Mouse (Mus musculus) spleen, embryonic (tissue): ENCODE measurements at regions not wholly inside any gene's neighbourhood (a gene's known extent, or its start where the extent isn't known, plus 50 kb on each side); places are given as distances from the start of the nearest gene placed in this dataset.

Experiments
- CTCF ChIA-PET: fragments of 350-600 bp; sonication (Branson Sonifier 250); formaldehyde crosslinking; loops from one replicate; lab custom pipeline; 2022; lab: Charles Lee

- CTCF ChIA-PET, result no interaction called here
Measured at GRCm38 (mm10) chr12:15890591-15890990, 73.9 kb upstream of the Trib2 start.

GRCm38 (mm10) chr12:15879907-15880430, 63.2 kb upstream of the Trib2 start:
- CTCF ChIA-PET, result no interaction called here
